Mouse (Mus musculus) T-helper 1 cell (primary cell): ENCODE data around the gene Hoxa4.

Experiments used
- in situ Hi-C: fragments of 300-600 bp; cut with MboI, MseI; formaldehyde crosslinking; loops from one replicate; pipeline ENCODE4 v1.15.1; 2025; ENCODE audit warnings: high pct_unique_total_duplicates

Hoxa4 gene

GRCm38 (mm10) chr6:52229558-52230416 is 38.2 kb upstream of the Hoxa4 start:
- in situ Hi-C loops, result loop anchor here (5.0 to 25.0 kb wide), 3 partner anchors 33 to 1058 kb away; partner anchors contain the start of genes Creb5 and Hoxa13

- in situ Hi-C loops, result loop anchor here (5.0 to 25.0 kb wide), 3 partner anchors 34 to 1059 kb away; partner anchors contain the start of genes Creb5 and Hoxa13
Observed at GRCm38 (mm10) chr6:52228475-52229465, 37.2 kb upstream of the Hoxa4 start.

DNA sequence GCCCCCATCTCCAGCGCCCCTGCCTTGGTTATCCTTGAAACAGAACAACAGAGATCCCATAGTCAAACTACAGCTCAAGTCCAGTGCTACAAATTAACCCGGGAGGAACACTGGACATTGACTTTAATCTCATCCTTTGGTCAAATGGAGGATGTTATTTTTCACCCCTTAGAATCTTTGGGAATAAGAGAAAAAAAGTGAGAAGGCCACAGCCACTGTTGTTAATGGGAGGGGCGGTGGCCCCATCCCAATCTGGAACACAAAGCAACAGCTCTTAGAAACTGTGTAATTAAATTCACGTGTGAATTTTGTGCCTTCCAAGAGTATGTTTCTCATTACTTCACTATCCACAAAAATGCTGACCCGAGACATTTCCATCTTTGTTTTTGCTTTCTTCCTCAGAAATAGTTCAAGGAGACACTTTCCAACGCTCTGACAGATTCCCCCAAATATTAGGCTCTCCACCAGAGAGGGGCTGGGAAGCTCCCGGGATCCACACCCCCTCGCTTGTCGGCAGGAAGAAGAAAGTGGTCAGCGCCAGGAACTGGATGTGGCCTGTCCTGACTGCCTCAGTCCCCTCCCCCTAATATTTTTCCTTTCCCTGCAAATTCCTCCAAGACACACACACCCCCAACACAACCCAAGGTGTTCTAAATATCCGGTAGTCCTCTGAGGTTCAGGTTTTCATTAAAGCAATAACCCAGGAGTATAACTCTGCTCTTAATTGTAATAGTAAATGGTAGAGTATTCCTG is 36.1 kb upstream of the Hoxa4 start:
- in situ Hi-C loops, result loop anchor here (5.0 to 25.0 kb wide), 3 partner anchors 35 to 1060 kb away; partner anchors contain the start of genes Creb5 and Hoxa13

- in situ Hi-C loops, result loop anchor here (5.0 to 25.0 kb wide), 3 partner anchors 36 to 1061 kb away; partner anchors contain the start of genes Creb5 and Hoxa13
Observed at GRCm38 (mm10) chr6:52226569-52227257, 35.2 kb upstream of the Hoxa4 start.

DNA sequence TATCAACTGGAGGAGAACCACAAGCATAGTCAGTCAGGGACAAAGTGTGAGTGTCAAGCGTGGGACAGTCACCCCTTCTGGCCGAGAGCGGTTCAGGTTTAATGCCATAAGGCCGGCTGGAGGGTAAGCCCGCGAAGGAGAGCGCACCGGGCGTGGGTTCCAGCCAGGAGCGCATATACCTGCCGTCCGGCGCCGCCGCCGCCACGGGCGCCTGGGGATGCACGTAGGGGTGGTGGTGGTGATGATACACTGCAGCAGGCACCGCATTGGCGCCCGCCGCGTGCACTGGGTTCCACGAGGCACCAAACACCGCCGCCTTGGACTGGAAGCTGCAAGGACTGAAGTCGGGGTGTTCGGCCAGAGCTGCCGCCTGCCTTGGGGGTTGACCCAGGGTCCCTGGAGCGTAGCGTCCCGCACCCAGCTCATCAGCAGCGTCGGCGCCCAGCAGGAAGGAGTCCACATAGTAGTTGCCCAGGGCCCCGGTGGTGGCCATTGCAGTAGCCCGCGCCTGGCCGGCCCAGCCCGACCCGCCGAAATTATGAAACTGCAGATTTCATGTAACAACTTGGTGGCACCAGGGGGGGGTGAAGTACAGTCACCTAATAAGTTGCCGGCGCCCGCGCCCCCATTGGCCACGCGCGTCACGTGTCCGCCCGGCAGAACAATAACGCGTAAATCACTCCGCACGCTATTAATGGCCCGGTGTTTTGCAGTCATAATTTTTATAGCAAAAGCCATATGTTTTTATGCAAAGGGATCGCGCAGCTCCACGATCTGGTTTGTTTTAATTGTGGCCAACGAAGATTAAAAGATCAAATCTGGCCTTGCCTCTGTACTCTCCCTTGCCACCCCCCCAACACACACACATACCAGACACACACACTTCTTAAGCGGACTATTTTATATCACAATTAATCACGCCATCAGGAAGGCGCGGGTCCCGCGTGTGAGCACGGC is 34.3 kb upstream of the Hoxa4 start:
- in situ Hi-C loops, result loop anchor here (5.0 to 25.0 kb wide), 3 partner anchors 36 to 1061 kb away; partner anchors contain the start of genes Creb5 and Hoxa13

DNA sequence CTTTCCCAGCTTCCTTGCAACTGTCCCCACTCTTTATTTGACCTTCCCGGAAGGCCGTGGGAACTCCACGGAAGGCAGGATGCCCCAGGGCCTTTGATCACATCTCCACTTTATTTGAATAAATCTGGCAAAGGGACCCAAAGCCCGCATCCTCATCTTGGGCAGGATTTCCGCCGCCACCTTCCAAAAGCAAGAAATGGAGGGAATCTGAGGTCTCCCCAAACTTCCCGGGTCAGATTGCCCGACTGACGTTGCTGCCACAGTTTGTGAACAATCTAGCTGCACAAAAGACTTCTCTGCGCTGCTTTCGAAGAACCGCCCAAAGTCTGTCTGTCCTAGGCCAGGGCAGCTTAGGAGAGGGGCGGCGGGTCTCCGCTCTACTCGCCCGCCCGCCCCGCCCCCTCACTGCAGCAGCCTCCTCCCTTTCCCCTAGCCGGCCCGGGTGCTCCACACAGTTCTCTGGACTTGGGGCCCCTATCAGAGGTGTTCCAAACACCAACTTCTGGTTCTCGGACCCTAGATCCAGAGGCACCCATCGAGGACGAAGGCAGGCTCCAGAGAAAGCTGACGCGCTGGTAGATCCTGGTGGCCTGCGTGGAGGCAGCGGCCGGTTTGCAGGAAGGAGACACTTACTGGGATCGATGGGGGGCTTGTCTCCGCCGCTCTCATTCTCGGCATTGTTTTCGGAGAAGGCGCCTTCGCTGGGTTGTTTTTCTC is 33.5 kb upstream of the Hoxa4 start:
- in situ Hi-C loops, result loop anchor here (5.0 to 25.0 kb wide), 5 partner anchors 37 to 1062 kb away; partner anchors contain the start of genes Creb5 and Hoxa13

GRCm38 (mm10) chr6:52223939-52224760 is 32.6 kb upstream of the Hoxa4 start:
- in situ Hi-C loops, result loop anchor here (5.0 to 10.0 kb wide), 3 partner anchors 219 to 637 kb away; no protein-coding TSS in a partner anchor

GRCm38 (mm10) chr6:52222729-52223128 is 31.2 kb upstream of the Hoxa4 start:
- in situ Hi-C loops, result loop anchor here (5.0 to 10.0 kb wide), 3 partner anchors 218 to 635 kb away; no protein-coding TSS in a partner anchor

DNA sequence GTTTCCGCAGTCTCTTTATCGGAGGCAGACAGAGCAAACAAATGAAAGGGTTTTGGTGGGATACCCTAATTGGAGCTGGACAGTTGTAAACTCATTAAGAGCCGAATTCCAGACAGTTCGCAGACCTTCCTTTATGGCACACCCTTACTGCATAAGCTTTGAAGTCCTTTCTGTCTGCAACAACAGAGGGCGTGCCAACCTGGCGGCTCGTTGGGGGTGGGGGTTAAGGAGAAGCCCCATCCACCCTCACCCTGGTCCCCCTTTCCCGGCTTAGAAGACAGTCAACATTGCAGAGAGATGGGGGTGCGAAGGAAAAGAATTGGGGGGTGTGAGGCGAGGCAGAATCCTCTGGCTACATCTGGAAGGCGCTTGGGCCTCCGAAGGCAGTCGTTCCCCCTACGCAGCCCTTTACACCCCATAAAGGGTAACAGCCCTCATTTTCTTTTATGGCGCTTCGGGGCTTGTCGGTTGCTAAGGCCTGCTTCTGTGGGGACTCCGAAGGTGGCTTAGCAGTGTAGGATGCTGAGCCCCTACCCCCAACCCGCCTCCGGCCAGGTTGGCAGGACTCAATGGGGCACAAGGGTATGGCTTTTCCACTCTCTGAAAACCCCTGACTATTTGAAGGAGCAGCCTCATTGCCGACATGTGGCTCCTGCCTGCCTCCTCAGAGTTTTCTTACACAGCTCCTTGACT is 30.6 kb upstream of the Hoxa4 start:
- in situ Hi-C loops, result loop anchor here (5.0 to 10.0 kb wide), 3 partner anchors 217 to 635 kb away; no protein-coding TSS in a partner anchor

GRCm38 (mm10) chr6:52221337-52221992 is 29.9 kb upstream of the Hoxa4 start, which contains the start of gene Hoxa7:
Gene Hoxa7 (minus strand): TSS chr6:52221854.
- in situ Hi-C loops, result loop anchor here (5.0 to 10.0 kb wide), 3 partner anchors 217 to 634 kb away; no protein-coding TSS in a partner anchor

- in situ Hi-C loops, result loop anchor here (5.0 to 10.0 kb wide), 3 partner anchors 216 to 634 kb away; no protein-coding TSS in a partner anchor
Observed at GRCm38 (mm10) chr6:52220865-52221310, 29.3 kb upstream of the Hoxa4 start.

- in situ Hi-C loops, result loop anchor here (5.0 to 10.0 kb wide), 3 partner anchors 215 to 633 kb away; no protein-coding TSS in a partner anchor
Observed at GRCm38 (mm10) chr6:52220003-52220864, 28.7 kb upstream of the Hoxa4 start.

- in situ Hi-C loops, result loop anchor here (5.0 kb wide), 2 partner anchors 357 to 1047 kb away; no protein-coding TSS in a partner anchor
Observed at GRCm38 (mm10) chr6:52219234-52219942, 27.8 kb upstream of the Hoxa4 start.
